Mouse (Mus musculus) heart, embryonic 13.5 days (tissue): ENCODE results near the gene Det1. TPM values are rescaled to one million over a fixed set of nuclear protein-coding genes. Genes with fewer than 3 reads are reported as not detected.

Experiments used
- microRNA-seq: library from miRNA; unstranded; fragments of <30 nt; microRNA quantifications from one replicate; pipeline ENCODE4, GENCODE M21; 2016
- polyA plus RNA-seq: library from polyadenylated mRNA; unstranded; fragments of >200 nt; fragmentation: Nextera tagmentation; extraction: Ambion mirVana; gene quantifications from 2 replicates; pipeline ENCODE4 v1.2.1, GENCODE M21; 2015

Gene Det1
- polyA plus RNA-seq, 1 experiment from 2014 or later: 11.4 TPM

Small RNA genes lying within 50 kb of the gene (microRNA-seq; reads per million reads assigned to microRNA genes)
- gene Mir7-2: 4.5 reads per million, percentile 19 among the genes with 10 or more reads in this experiment

Other genes with a start within 250 kb of the Det1 start
- gene Ntrk3, start 109.3 kb downstream of the Det1 start, polyA plus RNA-seq: 0.65 and 1.1 TPM in 2 replicates
- gene Mrps11, start 64.1 kb downstream of the Det1 start, polyA plus RNA-seq: 54.2 and 65.7 TPM in 2 replicates
- 53.7 and 59.8 TPM in 2 replicates for gene Mrpl46, start 63.7 kb downstream of the Det1 start, polyA plus RNA-seq
- gene Aen, start 48.6 kb upstream of the Det1 start, polyA plus RNA-seq: 29.5 and 34.9 TPM in 2 replicates
- 0.91 and 1.6 TPM in 2 replicates for gene Isg20, start 66.2 kb upstream of the Det1 start, polyA plus RNA-seq
- 1.2 and 1.6 TPM in 2 replicates for gene Acan, start 206.2 kb upstream of the Det1 start, polyA plus RNA-seq